Mouse (Mus musculus) heart, postnatal 25 days (tissue): Measurements from ENCODE around the gene Gm20721. TPM values are rescaled to one million over a fixed set of nuclear protein-coding genes. Genes with fewer than 3 reads are reported as not detected.
"Not testable (repeated sequence)": the region's sequence is repeated elsewhere in the genome, so short reads cannot be mapped to it uniquely, and the experiment has no call there.

Source experiments
- DNase-seq: peaks from one replicate; pipeline ENCODE4 v3.0.0; 2022; ENCODE audit warnings: low spot score
- intact Hi-C: fragments of 180-260 bp; cut with DNase I; formaldehyde crosslinking; loops from one replicate; pipeline ENCODE4 v1.15.1; 2025
- total RNA-seq, 2 experiments: library from RNA; stranded (reverse); gene quantifications; 2 replicates each; pipeline ENCODE4 v1.2.3; 2021

Gm20721 gene
- total RNA-seq, 2 experiments from 2014 or later, result 1.6 to 2.2 TPM

DNA sequence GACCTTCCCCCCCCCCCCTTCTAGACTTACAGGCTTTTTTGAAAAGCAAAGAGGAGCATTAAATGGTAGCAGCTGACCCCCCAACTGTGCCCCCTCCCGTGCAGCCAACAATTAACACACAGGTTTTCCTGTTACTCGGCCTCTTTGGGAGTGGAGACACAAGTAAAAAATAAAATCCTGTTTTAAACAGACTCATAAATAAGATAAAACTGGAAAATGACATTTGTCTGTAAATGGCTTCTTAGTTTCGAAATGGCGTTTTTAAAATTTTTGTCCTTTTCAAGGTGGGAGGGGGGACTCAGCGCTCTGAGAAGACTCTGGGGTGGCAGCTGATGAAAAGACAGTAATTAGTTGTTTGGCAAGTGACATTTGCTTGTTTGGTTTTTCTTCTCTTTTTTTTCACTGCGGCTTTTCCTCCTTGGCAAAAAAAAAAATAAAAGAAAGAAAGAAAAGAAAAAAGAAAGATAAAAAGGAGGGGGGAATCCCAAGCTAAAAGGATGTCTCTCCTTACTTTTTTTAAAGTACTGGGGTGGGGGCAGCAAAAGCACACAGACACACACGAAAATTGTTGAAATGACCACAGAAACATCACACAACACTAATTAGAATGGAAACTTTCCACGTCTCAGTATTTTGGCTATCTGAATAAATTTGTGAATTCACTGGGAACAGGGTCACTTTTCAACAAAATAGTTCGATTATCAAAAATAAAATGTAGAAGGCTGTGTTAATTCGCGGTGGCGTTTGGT, 15.1 kb downstream of the Gm20721 start:
- DNase-seq, result no peak
- intact Hi-C loops, result loop anchor here (2.0 kb wide), 1 partner anchor 13 kb away; no protein-coding TSS in a partner anchor

GRCm38 (mm10) chr2:174330616-174331191, 15.8 kb downstream of the Gm20721 start:
- intact Hi-C loops, result loop anchor here (2.0 kb wide), 1 partner anchor 14 kb away; no protein-coding TSS in a partner anchor
- DNase-seq, result peak; percentile 73

DNA sequence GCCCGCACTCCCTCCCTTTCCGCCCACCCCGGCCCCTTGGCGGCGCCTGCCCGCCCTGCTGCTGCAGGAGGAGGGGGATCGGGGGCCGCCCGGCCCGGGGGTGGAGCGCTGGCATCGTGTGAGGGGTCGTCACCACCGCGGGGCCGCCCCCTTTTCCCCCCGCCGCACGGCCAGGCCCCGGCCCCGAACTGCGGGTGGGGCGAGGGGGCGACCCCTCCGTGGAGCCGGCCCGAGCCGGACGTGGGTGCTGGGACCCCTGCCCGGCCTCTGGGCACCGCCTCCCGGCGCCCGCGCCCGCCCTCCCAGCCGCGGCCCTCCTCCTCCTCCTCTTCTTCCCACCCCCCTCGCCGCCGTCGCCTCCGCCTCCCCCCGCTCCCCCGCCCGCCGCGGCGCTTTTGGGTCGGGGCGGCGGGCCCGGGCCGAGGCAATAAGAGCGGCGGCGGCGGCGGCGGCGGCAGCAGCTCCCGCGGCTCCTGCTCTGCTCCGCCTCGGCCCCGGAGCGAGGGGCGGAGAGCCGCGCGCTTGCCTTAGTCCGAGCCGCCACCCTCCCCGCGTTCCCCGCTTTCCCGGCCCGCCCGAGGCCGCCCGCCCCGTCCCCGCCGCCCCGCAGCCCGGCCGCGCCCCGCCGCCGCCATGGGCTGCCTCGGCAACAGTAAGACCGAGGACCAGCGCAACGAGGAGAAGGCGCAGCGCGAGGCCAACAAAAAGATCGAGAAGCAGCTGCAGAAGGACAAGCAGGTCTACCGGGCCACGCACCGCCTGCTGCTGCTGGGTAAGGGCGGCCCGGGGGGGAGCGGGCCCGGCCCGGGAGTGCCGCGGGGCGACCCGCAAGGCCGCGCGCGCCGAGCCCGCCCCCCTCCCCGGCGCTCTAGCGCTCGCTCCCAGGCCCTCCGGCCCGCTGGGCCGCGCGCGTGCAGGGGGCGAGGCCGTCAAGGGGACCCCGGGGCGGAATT, 16.6 kb downstream of the Gm20721 start:
- intact Hi-C loops, result loop anchor here (2.0 to 5.0 kb wide), 3 partner anchors 15 to 132 kb away; partner anchors contain the start of genes Atp5e and Nelfcd
- DNase-seq, result peak; percentile 83

DNA sequence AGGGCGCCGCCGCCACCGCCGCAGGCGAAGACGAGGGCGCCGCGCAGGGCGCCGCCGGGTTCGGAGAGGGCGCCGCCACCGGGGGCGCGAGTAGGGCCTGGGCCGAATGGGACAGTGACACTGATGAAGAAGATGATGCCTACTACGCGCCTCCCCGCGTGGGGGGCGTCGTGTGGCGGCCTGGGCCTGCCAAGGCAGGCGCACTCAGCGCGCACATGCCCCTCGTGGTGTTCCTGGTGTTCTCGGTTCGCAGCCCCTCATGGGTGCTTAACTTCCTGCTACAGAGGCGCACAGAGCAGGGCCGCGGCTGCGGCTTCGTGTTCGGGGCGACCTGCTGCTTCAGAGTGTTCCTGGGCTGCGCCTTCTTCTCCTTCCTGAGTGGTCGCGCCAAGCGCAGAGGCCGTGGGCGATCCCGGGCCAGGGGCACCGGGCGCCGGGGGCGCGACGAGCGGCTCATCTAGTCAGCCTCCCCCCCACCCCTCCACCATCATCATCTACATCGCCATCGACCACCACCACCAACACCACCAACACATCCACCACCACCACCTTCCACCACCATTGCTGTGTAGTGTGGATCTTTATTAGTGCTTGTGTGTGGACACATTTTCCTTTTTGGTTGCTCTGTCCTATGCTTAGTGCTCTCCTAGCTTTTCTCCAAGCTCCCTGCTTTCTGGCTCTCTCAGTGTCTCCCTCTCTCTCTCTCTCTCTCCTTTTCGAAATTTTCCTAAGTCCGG, 17.4 kb downstream of the Gm20721 start:
- intact Hi-C loops, result loop anchor here (5.0 kb wide), 2 partner anchors 88 to 133 kb away; partner anchors contain the start of genes Atp5e and Nelfcd
- DNase-seq, result no peak

- no peak for DNase-seq
- intact Hi-C loops, result loop anchor here (5.0 kb wide), 2 partner anchors 89 to 134 kb away; partner anchors contain the start of genes Atp5e and Nelfcd
Observed at GRCm38 (mm10) chr2:174328358-174328905, 18.1 kb downstream of the Gm20721 start.

GRCm38 (mm10) chr2:174327295-174327981, 19.1 kb downstream of the Gm20721 start:
- no peak for DNase-seq
- intact Hi-C loops, result loop anchor here (5.0 kb wide), 2 partner anchors 90 to 135 kb away; partner anchors contain the start of genes Atp5e and Nelfcd

- DNase-seq, result no peak
- intact Hi-C loops, result loop anchor here (5.0 kb wide), 2 partner anchors 91 to 136 kb away; partner anchors contain the start of genes Atp5e and Nelfcd
Observed at GRCm38 (mm10) chr2:174326481-174326880, 20.0 kb downstream of the Gm20721 start.

DNA sequence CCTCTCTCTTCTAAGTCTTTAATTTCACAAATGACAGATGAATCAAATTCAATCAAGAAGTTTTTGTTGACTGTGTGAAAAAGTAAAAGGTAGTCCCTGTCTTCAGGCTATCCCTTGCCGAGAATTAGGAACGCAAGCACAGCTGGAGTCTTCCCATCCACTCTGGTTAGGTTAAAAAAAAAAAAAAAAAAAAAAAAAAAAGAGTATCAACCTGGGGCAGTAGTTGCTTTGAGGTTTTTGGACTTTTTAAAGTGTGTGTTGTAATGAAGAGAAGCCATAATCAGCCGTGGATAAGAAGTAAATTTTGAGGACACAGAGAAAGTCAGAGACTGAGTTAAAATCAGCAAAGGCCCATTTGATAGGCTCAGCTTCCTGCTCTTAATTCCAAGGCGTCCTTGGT, 20.5 kb downstream of the Gm20721 start:
- intact Hi-C loops, result loop anchor here (5.0 kb wide), 2 partner anchors 91 to 136 kb away; partner anchors contain the start of genes Atp5e and Nelfcd
- DNase-seq, result no peak

DNA sequence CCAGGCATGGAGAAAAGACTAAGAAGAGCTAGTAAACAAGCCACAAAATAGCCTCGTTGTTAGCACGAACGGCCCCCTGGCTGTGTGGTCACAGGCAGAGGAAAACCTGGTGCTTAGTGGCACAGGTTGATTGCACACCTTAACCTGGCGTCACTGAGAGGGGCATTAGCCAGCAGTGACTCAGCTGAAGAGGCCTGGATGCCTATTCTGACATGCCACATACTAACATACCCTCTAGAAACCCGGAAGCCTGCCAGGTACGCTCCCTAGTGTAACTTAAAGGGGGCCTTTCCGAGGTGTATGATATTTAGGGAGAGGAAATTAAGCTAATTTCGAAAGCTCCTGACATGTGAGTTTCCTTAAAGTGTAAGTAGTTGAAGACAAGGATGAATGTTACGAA, 29.9 kb downstream of the Gm20721 start:
- intact Hi-C loops, result no loop called here
- DNase-seq, result no peak

DNA sequence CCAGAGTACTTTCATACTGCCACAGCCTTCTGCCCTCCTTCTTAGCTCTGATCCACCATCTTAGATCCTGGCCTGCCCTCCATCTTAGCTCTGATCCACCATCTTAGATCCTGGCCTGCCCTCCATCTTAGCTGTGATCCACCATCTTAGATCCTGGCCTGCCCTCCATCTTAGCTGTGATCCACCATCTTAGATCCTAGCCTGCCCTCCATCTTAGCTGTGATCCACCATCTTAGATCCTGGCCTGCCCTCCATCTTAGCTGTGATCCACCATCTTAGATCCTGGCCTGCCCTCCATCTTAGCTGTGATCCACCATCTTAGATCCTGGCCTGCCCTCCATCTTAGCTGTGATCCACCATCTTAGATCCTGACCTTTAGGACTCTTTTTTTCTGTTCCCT, 31.1 kb downstream of the Gm20721 start:
- intact Hi-C loops, result not testable (repeated sequence)

DNA sequence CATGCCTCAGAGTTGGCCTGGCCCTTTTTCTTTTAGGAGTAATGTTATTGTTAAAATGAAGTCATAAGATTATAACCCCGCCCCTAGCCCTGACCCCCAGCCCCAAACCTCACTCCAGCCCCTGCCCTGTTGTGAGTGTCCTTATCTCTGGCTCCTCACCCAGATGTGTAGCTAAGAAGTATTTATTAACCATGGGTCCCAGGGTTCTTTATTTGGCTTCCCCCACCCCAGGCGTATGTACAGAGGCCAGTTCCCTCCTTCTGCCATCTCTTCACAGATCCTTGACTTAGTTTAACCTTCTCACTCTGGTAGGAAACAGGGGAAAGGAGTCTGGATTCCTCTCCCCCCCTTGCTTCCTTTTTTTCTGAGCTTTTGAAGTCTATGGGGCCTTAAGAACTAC, 33.9 kb downstream of the Gm20721 start:
- intact Hi-C loops, result loop anchor here (1.0 to 5.0 kb wide), 4 partner anchors 141 to 362 kb away; no protein-coding TSS in a partner anchor

More for the DNA sequence above, 31.1 kb downstream of the Gm20721 start:
- not testable (repeated sequence) for DNase-seq

DNA sequence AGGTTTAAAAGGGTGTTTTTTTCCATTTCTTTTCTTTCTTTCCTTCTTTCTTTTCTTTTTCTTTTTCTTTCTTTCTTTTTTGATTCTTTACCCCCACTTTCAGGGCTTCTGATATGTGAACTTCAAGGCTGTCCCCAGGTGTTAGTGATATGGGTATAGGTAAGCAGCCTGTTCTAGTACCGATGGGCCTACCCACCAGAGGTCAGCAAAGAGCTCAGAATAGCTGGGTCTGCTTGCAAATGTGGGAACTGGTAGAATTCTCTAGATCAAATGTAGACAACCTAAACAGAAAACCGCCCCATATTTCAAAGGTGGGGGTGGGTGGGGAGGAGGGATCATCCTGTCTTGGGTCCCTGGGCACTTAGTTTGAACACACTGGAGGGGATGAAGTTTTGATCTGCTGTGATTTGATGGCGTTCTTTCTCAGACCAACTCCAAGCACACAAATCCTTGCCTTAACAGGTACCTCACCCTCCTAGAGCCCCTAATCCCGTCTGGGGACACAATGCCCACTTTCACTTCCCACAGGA, 34.3 kb downstream of the Gm20721 start:
- intact Hi-C loops, result loop anchor here (1.0 to 5.0 kb wide), 4 partner anchors 141 to 362 kb away; no protein-coding TSS in a partner anchor

More for the DNA sequence above, 33.9 kb downstream of the Gm20721 start:
- DNase-seq, result no peak

DNA sequence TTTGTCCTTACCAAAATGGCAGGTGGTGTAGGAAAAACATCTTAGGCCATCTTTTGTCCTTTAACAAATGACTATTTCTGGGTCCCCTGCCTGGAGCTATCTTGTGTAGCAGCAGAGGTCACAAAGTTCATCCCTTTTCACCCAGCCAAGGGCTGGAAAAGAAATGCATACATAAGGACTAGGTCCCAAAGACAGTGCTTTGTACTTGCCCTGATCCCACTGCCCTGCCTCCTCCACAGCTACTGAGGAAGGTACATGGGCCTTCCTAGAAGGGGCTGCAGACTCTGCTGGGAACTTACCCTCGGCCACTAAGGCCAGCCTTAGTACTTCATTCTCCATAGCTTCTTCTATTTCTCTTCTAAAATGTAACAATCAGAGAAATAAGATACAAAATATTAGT, 34.9 kb downstream of the Gm20721 start:
- intact Hi-C loops, result loop anchor here (1.0 to 5.0 kb wide), 7 partner anchors 142 to 589 kb away; no protein-coding TSS in a partner anchor
- no peak for DNase-seq

More for the DNA sequence above, 34.3 kb downstream of the Gm20721 start:
- no peak for DNase-seq

DNA sequence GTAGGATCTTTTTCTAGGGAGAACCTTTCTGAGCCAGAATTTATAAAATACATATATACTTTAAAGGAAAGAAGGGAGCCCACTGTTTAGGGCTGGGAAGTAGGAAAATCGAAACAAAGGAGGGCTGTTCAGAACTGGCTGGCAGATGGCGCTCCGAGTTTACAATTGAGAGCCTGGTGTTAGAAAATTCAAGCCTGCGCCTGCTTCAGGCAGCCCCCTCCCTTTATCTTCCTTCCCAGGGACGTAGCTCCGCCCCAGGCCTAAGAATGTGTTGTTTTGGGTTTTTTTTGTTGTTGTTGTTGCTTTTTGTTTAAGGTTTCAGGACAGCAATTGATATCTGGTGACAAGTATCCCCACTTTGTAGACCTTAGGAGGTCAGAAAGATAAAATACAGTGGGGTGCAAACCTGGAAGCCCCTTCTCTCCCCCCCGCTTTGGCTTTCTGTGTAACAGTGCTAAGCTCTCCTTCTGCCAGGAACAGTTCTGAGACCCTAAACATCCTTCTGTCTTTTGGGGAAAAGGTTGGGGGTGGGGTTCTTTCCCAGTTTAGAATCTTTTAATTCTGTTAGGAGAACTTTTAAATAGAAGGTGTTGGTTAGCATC, 35.5 kb downstream of the Gm20721 start:
- DNase-seq, result no peak
- intact Hi-C loops, result loop anchor here (1.0 to 5.0 kb wide), 5 partner anchors 221 to 589 kb away; no protein-coding TSS in a partner anchor

GRCm38 (mm10) chr2:174307903-174308302, 38.6 kb downstream of the Gm20721 start:
- intact Hi-C loops, result no loop called here
- no peak for DNase-seq

GRCm38 (mm10) chr2:174305646-174306045, 40.9 kb downstream of the Gm20721 start:
- intact Hi-C loops, result no loop called here
- DNase-seq, result no peak

DNA sequence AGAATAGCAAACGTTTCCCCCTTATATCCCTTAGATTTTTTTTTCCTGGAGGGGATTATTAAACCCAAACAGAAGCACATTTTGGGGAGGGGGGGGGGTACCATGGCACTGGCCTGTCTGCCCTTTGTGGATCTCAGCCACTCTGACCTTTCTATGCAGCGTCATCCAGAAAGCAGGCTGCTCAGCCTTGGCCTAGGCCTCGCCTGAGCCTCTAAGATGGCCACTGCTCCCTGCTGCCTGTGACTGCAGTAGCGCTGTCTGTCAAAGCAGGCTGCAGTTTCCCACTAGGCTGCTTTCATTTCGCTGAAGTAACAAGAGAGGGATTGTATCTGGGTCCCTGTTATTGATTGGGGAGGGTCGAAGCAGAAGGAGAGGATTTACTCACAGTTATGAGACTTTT, 44.0 kb downstream of the Gm20721 start:
- DNase-seq, result no peak
- intact Hi-C loops, result no loop called here
